In genomic region chr7:82016751-82017710, GRCm38 (mm10) we compare ENCODE assay signal across 8 mouse cellular contexts. TPM values are rescaled to one million over a fixed set of nuclear protein-coding genes. Genes with fewer than 3 reads are reported as not detected.
DNase-seq lines count a peak whose midpoint lies in the region; ATAC-seq and TF ChIP-seq lines count a peak whose summit lies in the region.

No protein-coding gene starts in this region.

- ATAC-seq in embryonic facial prominence, embryonic 12.5 days (ENCODE audit: insufficient number of reproducible peaks, insufficient read depth, low FRiP score, low TSS enrichment): no peak; the same call in 1 of the 2 replicates
- ATAC-seq in midbrain, embryonic 15.5 days (replicated peaks): no peak

- H3K4me3 ChIP-seq in gastrocnemius, adult 2 months: peak overlapping the region; percentile 61
- H3K4me3 ChIP-seq in embryonic facial prominence, embryonic 12.5 days: peak overlapping the region; percentile 19
- peak overlapping the region; percentile 7; the same call in 1 of the 2 replicates for H3K4me3 ChIP-seq in midbrain, embryonic 15.5 days

- peaks cover 19% of the 10 kb centered on the region; the same call in 1 of the 2 replicates for H3K27me3 ChIP-seq in embryonic facial prominence, embryonic 12.5 days
- peaks cover 3% of the 10 kb centered on the region; the same call in 1 of the 2 replicates for H3K27me3 ChIP-seq in midbrain, embryonic 15.5 days (replicated peaks)

- peak overlapping the region; percentile 45 for H3K4me2 ChIP-seq in embryonic facial prominence, embryonic 12.5 days (replicated peaks)
- peak overlapping the region; percentile 43 for H3K4me2 ChIP-seq in midbrain, embryonic 15.5 days

- DNase-seq in gastrocnemius, adult 2 months: peak; percentile 48
- DNase-seq in gastrocnemius, postnatal 25 days: no peak
- DNase-seq in kidney, adult 11 months: peak; percentile 30
- no peak for DNase-seq in thymus, adult 18-20 months
- DNase-seq in cerebellum, adult 8-10 months: no peak
- DNase-seq in thymus, postnatal 0 days (ENCODE audit: low spot score): no peak

- H3K27ac ChIP-seq in gastrocnemius, adult 2 months: no peak overlapping the region
- no peak overlapping the region for H3K27ac ChIP-seq in embryonic facial prominence, embryonic 12.5 days
- no peak overlapping the region for H3K27ac ChIP-seq in midbrain, embryonic 15.5 days

- TF ChIP-seq CTCF in gastrocnemius, adult 2 months (IDR thresholded peaks at IDR 0.05): no peak

- H3K4me1 ChIP-seq in embryonic facial prominence, embryonic 12.5 days: peaks cover 20% of the 10 kb centered on the region
- peaks cover 9% of the 10 kb centered on the region; the same call in 1 of the 2 replicates for H3K4me1 ChIP-seq in midbrain, embryonic 15.5 days

- 4% methylated on average over 25 of the region's 25 CpGs for WGBS in embryonic facial prominence, embryonic 12.5 days
- 6% methylated on average over 25 of the region's 25 CpGs for WGBS in midbrain, embryonic 15.5 days

- intact Hi-C loops in gastrocnemius, adult 2 months (cut with DNase I): no loop called here

- H3K9ac ChIP-seq in embryonic facial prominence, embryonic 12.5 days: 0 out of 2 replicates have a peak overlapping the region, but pooled peaks have one; percentile 4
- no peak overlapping the region for H3K9ac ChIP-seq in midbrain, embryonic 15.5 days

- no peaks in the 10 kb centered on the region for H3K36me3 ChIP-seq in embryonic facial prominence, embryonic 12.5 days
- no peaks in the 10 kb centered on the region for H3K36me3 ChIP-seq in midbrain, embryonic 15.5 days (replicated peaks)

- no peaks in the 10 kb centered on the region for H3K9me3 ChIP-seq in embryonic facial prominence, embryonic 12.5 days
- H3K9me3 ChIP-seq in midbrain, embryonic 15.5 days: no peaks in the 10 kb centered on the region

RNA-seq across cellular contexts. Expression of gene Bnc1, which starts 24.9 kb away (rescaled TPM):
- total RNA-seq in gastrocnemius, adult 2 months (2021): not detected
- total RNA-seq in gastrocnemius, postnatal 25 days (2021): under 1 TPM in 1 of 2 experiments, not detected in 1; 0.05 TPM
- polyA plus RNA-seq in embryonic facial prominence, embryonic 12.5 days (2016; fragmentation: Nextera tagmentation; extraction: Ambion mirVana): 4.5 and 5.2 TPM in 2 replicates
- 0.08 and 0.20 TPM in 2 replicates for polyA plus RNA-seq in midbrain, embryonic 15.5 days (2015; fragmentation: Nextera tagmentation; extraction: Ambion mirVana)
- 2.6 and 2.8 TPM in 2 replicates for polyA plus RNA-seq in thymus, postnatal 0 days (2015; fragmentation: Nextera tagmentation; extraction: Ambion mirVana)

Comparison
In these comparisons a context has a peak if more than half of its experiments do, and no peak if none do; other contexts are left out.
1. DNase-seq: peak in gastrocnemius, adult 2 months (single experiment) and kidney, adult 11 months (single experiment); none in gastrocnemius, postnatal 25 days (single experiment), thymus, adult 18-20 months (0 of 2), cerebellum, adult 8-10 months (single experiment) and thymus, postnatal 0 days (single experiment).
2. H3K4me3 ChIP-seq: peak in every context shown above with its lines; median percentile 61 in gastrocnemius, adult 2 months; 19 in embryonic facial prominence, embryonic 12.5 days; 7 in midbrain, embryonic 15.5 days.